Mouse (Mus musculus): ENCODE results near the gene Id2. TPM values are rescaled to one million over a fixed set of nuclear protein-coding genes. Genes with fewer than 3 reads are reported as not detected.
A peak's percentile ranks its signal among the peaks of the same experiment; 100 is the strongest.

Id2 gene
- total RNA-seq (2022) = 100 to 1,000 TPM; 302 to 463 (median 440) TPM

DNA sequence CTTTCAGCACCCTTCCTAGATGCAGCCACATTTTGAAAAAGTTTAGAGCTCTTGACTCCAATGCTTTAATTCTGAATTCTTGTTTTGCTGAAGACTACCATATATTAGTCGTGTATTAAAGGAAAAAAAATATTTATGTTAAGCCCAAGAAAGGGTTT is at the start of gene Id2:
Gene Id2, minus strand, starts transcription at position 89 of the 158 bp plus-strand sequence.
- no peak for DNase-seq

DNA sequence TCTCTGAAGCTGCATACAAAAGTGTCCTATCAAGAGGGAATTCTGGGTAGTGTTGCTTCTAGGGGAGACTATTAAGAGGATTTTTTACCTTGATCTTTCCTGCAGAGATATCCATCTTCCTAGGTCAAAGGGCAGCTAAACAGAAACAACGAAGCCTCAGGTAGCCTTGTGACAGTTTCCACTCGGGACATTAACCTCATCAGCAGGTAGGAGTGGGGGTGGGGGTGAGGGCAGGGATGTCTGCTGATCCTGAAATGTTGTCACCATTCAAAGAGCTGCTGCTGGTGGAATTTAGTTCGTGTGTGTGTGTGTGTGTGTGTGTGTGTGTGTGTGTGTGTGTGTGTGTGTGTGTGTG is 48.4 kb upstream of the Id2 start:
- no peak for DNase-seq

DNA sequence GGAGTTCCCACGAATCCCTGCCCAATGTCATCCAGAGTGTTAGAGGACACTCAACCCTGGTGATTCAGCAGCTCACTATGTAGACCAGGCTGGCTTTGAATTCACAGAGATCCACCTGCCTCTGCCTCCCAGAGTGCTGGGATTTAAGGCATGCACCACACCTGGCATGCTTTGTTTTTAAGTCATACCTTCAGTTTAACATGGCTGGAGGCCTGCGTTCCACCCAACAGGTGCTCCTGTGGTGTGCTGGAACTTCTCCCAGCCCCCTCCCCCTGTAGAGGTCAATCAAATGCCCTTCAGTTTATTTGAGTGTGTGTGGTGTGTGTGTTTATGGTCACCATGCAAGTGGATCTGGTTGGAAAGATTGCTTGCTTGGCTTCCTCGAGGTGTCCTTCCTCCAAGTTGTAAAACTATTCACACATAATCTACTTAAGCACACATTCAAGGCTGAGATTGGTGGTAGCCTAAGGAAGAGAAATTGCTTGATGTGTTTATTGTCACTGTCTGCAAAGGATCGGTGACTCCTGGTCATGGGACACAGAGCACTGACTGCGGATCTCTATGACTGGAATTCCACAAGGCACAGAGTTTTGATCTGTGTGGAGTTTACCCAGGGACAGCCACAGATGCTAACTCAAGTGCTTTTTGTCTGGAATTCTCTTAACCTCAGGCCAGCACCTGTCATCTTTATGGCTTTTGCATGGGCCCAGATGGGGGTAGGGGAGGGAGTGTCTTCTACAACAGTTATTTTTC is 47.8 kb upstream of the Id2 start:
- no peak for DNase-seq

DNA sequence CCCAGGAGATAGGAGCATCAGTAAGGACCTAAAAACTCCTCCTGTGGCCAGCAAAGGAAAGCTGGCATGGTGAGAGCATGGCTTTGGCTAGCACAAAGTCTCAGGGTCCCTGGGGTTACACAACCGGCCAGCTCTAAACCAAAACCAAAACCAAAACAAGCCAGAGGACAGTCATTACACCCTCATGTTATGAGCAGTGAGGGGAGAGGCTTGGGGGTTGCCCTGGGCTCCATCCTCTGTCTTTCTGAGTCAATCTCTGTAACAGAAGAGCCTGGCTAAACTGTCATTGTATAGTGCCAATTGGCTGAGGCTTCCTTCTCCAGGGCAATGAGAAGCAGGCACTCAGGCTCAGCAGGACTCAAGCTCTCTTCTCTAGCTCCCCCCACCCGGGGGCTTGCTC is 46.6 kb upstream of the Id2 start:
- DNase-seq = no peak

DNA sequence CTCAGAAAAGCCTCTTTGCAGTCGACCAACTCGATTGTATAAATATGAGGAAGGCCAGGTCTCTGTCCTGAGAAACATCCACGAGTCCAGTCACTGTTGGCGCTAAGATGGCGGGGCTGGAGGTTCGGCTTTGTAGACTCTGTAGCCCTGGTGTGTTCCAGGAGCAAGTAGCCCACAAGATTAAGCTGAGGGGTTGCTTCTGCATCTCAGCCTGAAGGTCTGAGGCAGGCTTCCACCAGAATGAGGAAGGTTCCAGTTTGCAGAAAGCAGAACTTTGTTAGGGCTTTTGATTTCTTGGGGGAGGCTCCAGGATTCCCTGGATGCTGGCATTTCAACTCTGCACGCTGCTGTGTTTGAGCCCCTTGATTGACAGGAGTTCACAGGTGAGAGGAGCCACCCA is 45.3 kb upstream of the Id2 start:
- DNase-seq = no peak

DNA sequence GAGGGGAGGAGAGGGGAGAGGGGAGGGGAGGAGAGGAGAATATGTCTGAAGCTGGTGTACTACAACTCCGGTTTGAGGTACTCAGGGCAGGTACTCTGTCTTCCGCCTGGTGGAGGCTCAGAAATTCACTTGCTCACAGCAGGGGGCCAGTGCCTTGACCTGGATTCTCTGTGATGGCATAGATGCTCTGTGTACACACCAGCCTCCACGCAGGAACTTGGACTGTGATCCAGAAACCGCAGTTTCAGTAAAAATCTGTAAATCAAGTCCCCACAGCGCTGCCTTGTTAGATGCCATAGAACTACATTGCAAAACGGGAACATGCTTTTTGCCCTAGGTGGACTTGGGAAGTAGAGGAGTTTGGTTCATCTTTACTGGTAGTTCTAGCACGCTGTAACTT is 44.4 kb upstream of the Id2 start:
- DNase-seq = peak; percentile 41

DNA sequence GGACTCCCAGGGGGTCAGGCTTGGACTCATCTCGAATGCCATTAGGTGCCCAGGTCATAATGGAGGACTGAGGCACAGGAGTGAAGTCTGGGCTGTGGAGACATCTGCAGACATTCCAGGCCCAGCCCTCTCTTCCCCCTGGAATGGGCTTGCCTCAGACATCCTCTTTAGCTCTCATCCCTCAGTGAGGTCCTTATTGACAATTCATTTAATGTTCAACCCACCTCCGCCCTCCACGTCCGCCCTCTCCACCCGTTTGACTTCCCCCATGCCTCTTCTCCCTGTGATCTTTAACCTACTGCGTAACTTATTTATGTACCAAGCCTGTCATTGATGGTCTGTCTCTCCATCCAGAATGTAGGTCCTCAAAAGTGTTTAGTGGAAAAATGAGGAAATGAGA is 43.2 kb upstream of the Id2 start:
- DNase-seq = no peak

DNA sequence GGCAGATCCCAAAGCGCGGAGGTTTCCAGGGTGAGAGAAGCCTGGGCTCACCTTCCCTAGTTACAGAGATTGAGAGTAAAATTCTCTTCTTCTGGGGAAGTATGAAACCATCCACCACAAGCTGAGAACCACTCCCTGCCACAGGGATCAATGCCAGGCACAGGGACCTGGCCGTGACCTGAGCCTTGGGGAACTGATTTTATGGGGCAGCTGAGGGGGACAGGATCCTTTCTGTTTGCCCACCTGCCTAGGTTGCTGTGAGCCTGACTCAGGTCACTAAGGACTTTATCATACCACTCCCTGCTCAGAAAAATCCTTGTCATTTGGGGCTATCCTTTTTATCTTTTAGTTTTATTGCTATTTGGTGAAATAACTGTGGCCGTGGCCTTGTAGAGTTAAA is 41.7 kb upstream of the Id2 start:
- DNase-seq = no peak

DNA sequence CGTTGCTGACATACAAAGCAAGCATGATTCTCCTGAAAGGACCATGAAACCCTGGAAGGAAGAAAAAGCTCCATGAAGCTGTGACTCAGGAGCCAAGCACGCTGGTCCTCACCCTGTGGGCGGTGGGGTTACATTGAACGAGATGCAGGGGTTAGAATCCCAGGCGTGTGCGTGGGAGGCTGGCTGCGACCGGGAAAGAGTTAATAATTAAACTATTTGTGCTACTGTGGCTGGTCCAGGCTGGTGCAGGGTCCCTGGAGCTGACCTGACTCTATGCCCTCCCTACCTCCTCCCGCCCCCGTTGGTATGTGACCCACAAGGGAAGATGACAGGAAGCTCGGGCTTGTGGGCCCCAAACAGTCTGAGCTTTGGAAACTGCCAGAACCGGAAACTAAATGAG is 35.1 kb upstream of the Id2 start:
- no peak for DNase-seq

DNA sequence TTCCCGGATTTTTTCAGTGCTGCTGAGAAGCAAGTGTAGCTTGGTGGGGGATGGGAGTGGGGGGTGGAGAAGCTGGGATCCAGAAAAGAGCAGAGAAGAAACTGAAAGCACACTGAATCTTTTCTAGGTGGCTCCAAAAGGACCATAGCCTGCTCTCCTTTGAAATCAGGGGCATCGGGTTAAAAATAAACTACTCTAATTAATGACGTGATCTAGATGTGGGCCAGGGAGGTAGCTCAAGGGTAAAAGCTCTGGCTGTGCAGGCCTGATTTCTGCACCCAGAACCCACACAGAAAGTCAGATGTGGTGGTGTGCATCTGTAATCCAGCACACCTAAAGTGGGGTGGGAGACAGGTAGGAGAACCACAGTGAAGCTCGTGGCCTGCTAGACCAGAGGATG is 30.7 kb upstream of the Id2 start:
- no peak for DNase-seq

DNA sequence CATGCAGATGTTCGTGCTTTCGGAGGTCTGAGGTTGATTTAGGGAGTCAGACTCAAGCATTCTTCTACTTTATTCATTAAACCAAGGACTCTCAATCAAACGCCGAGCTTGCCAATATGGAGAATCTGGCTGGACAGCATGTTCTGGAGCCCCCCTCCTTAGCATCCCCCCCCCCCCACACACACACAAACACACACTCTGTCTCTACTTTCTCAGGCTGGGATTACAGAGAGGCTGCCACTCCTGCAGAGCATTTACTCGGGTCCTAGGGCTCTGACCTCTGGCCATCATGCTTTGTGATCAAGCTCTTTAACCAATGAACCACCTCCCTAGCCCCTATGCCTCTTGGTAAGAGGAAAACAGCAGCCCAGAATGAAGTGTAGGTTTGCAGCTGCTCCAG is 29.3 kb upstream of the Id2 start:
- no peak for DNase-seq

DNA sequence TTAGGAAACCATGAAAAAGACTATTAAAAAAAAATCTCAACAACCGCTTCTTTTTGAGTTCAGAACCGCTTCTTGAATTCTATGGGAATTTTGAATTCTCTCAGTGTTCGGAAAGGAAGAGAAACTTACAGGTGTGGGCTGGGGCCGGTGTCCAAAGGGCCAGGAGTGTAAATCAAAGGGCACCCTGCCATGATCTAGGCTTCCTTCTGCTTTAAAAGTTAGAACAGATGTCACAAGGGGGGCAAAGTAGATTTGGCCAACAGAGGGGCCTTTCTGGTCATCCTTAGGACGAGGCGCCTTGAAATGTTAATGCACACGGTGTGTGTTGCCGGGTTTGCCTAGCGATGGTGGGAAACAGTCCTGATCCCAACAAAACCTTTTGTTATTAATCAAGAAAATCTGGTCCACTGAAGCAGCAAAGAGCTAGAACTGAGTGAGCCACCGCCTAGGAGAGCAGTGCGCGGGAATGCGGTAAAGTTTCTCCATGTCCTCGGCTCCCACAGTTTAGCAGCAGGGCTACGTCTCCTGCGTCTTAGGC is 28.4 kb upstream of the Id2 start:
- no peak for DNase-seq

DNA sequence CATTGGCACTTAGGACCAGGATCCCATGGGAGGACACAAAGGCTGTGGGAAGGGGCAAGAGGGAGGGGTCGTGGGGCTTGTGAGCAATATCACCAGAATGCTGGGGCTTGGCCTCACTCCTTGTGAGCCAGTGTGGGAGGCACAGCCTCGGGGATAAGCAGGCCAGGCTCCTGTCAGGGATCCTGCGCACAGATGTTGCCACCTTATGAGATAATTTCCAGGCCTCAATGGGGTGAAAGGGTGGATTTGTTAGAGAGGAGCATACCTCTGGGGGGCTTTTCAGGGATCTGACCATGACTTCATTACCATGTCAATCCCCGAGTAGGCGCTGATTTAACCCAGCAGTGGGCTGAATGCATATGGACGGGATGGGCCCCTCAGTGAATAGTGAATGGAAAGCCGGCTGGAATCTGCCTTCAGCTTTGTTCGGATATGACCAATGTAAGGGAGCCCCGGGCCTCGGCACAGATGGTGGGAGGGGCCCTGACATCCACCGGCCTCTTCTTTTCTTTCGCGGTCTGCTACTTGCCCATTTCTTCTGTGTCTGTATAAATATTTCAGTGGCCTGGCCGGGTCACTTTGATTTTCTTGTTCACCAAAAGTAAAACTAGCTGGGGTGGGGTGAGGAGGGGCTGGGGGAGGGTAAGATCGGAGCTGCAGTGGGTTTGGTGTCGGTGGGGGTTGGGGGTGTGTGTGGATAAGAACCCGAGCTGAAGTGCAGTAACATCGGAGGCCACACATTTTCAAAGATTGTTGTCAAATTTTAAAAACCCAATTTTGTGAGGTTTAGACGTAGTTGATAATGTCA is 27.7 kb upstream of the Id2 start:
- DNase-seq = no peak

DNA sequence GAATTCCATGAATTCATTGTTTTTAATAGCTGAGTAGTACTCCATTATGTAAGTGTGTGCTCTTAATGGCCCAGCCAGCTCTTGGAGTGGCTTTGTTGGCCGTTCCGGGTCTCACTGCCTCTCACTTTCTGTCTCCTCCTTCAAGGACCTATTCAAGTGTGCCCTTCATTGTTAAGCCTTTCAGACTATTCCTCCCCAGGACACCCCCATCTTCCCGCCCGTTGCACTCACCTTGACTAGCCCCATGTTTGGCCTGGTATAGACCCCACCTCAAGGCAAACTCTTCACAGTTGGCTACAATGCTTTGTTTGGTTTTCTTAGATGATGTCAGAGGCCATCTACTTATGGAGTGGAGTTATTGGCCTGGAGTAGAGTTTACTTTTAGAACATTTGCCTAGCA is 23.8 kb upstream of the Id2 start:
- DNase-seq = no peak

DNA sequence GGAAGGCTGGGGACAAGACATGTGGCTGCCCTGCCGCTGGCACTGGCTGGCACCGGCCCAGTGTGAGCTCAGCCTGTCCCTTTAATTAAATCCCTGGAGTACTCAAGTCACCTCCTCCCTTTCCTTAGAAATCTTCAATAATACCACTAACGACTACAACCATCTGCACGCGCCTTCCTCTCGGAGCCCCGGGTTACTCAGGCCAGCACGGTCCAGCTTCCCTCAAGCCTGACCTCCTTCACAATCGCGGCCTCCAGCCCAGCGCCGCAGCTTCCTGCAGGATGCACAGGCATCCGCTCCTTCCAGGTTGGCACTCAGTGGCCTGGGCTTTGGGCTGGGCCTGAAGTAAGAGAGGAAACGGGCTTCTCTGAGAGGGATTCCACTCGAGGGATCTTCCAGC is 22.3 kb upstream of the Id2 start:
- peak; percentile 68 for DNase-seq

DNA sequence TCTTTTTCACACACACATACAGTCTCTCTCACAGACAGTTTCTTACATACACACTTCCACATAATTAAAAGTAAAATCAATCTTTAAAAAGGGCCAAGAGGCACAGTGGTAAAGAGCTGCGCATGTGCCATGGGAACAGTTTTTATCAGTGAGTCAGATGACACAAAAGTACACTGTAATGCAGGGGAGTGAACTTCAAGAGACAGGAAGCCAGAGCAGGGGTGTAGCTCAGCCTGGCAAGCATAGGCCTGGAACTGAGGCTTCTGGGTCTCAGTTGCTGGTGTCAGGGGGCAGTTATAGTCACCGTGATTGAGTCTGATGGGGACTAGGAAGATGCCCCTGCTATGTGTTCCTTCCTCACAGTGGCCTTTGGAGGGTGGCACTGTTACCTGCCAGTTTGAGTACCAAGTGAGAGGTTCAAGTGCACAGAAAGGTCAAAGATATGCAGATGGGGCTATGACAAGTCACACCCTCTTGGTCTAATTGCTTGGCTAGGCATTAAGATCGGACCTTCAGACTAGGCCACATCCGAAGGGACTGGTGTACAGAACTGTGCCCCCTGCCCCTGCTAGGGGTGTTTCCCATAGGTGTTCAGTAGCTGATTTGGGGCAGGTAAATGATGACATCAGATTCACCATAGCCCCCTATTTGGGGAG is 21.0 kb upstream of the Id2 start:
- DNase-seq = no peak

DNA sequence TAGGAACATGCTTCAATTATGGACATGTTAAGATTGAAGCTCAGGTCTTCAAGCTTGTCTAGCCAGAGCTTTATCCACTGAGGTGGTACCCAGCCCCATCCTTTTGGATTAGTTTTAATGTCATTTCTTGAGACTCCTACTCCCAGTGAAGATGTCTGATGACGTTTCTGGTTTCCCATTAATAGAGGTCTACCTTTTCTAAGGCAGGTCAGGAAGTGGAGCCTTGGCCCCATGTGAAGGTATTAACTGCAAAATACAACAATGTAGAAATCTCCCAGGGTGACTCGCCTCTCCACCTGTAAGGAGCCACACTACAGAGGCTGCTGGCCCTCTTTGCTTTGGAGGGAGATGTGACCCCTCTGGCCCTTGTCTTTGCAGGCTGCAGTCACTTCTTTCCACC is 19.2 kb upstream of the Id2 start:
- no peak for DNase-seq

DNA sequence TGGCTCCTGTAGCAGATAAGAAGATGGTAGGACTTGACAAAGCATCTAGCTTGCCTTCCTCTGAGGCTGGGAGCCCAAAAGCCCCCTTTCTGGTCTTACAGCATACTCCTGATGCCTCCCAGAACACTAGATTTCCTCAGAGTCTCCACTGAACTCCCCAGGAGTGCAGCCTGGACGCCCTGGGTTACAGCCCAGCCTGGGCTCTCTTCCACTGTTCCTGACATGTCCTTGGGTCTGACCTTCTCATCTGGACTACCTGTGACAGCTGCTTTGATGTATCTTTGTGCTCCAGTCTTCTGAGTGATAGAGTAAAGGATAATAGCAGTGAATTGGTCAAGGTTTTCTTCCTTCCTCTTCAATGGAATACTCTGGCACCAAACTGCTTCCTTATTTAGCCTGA is 17.5 kb upstream of the Id2 start:
- DNase-seq = no peak

DNA sequence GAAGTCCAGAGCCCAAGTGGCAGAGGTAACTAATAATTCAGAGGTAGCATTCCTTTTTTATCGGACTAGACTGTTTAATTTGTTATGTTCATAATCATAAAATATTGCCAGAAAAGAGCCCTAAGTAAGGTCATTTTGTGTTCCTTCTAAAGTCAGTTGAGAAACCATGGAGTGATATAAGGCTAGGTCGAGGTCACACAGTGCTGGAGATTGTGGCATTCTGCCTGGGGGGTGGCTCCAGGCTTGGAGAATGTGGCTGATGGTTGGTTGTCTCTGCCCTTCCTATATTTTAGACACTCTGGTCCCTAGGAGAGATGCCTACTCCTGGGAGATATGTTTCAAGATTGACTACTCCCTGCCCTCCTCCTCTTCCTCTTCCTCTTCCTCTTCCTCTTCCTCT is 16.4 kb upstream of the Id2 start:
- DNase-seq = peak; percentile 72

DNA sequence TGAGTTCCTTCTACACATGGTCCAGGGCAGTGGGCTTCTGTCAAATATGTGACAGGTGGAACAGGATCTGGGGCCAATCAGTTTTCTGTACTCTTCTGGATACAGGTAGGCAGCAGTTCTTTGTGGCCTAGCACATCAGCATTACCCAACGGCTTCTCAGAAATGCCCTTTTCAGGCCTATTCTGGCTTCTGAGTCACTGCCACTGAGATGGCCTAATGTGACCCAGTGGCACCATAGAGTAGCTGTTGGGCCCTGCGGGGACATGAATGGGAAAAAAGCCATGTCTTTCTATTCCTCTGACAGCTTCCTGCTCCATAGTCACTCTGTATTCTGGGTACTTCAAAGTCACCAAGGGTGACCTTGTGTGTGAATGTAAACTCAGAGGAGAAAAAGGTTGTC is 15.9 kb upstream of the Id2 start:
- peak; percentile 69 for DNase-seq

DNA sequence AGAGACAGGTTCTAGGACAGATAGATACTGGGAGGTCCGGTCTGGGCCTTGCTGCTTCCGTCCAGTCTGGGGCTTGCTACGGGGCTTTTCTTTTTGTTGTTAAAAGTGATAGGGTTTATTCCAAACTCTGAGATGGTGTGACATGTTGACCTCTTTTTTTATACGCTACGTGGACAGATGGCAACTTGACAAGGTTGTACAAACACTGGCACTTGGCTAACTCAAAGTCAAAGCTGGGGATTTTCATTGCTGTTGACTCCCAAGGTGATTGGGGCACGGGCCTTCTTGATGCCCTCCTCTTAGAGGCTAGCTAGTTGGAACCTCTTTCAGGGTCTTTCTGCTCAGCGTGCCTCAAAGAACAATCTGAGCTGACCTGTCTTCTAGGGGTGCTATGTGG is 13.7 kb upstream of the Id2 start:
- no peak for DNase-seq

DNA sequence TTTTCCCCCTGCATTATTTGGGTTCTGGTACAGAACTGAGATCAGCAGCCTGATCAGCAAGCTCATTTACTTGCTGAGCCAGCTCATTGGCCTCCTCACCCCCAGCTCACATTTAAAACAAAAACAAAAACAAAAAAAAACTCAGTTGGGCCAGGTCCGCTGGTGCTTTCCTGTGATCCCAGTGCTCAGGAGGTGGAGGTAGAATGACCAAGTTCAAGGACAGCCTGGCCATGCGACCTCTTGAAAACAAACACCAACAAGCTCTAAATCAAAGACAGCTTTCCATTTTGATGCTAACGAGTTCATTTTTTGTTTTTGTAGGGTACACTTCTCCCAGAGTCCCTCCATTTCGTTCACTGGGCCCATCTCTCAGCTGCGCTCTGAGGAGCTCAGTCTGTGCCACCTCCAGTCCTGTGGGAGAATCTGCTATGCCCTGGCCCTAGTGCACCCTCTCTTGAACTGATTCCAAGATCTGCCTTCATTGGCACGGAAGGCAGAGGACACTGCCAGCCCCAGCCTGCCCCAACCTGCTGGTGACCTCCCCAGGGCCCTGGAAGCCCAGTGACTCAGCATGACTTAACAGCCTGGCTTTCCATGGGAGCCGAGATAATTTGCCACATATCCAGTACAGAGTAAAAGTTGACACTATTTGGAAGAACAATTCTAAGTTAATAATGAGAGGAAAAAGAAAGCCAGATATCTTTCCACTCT is 13.2 kb upstream of the Id2 start:
- peak; percentile 89 for DNase-seq

DNA sequence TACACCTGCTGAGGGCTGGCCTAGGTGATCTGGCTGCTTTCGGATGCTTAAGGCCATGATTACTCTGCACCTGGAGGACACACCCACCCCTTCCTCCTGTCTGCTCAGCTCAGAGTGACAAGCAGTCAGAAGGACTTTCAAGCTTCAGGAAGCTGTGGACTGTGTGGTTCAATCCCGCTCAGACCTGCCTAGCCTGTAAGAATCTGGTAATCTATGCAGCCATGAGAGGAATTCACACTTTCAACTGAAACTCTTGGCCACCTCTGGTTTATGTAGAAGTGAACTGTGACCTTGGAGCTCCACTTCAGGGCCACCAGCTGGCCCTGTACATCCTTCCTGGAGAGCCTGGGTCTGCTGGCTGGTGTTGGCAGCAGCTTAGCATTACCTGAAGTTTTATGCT is 11.9 kb upstream of the Id2 start:
- DNase-seq = no peak
